Mouse (Mus musculus): ENCODE data around the gene Nop9. TPM values are rescaled to one million over a fixed set of nuclear protein-coding genes. Genes with fewer than 3 reads are reported as not detected.

The Nop9 gene
- 12.1 and 17.3 TPM in 2 replicates for total RNA-seq (2023)

GRCm38 (mm10) chr14:55745180-55745860 lies at the start of gene Nop9, which contains the start of gene Dhrs1:
TSS of gene Nop9 (plus strand) at chr14:55745693.
TSS of gene Dhrs1 (minus strand) at chr14:55745690.

DNA sequence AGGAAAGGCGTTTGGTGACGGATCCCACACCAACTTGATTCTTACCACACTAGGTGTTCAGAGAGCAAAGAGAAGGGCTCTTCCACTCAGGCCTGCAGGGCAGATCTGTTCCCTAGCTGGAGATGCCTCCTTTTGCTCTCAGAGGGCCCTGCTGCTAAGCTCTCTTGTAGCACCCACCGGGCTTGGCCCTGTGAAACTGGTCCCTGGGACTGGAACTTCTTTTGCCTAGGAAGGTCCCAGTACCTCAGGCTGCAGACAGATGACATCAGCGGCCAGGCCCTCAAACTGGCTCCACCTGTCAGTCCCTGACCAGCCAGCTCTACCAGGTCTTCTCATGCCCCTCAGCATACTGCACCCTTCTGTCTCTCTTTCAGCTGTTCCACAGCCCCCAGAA lies 31.8 kb upstream of the Nop9 start, which contains the start of gene Tgm1:
Gene Tgm1 (minus strand): TSS at position 198 of the 394 bp plus-strand sequence.

DNA sequence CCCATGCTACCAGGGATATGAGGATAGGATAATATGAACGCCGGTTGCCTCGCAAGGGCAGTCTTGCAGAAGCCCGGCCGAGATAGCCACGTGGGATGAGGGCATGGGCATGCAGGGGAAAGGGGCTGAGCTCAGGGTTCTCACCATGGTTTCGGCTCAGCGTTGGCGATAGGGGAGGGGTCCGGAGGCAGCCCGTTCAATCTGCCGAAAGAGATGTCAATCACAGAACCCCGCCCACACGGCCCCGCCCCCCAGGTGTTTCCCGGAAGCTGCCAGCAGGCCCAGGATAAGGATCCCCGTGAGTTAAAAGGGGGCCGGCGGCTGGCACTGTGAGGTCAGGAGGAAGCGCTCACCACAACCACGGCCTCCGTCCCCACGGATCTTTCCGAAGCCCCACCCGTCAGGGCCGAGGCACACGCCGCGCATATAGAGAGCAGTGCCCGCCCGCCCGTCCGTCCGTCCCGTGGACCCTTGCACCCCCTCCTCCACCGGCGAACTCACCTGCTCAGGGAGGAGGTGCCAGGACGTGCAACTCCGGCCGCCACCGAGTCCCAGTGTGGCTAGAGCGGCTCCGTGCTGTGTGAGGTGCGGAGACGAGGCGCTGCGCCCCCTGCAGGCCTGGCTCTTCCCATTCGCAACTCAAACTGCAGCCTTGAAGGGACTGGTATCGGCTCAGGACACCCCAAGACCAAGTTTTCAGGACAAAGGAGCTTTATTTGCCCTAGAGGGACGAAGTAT lies 23.6 kb upstream of the Nop9 start, which contains the start of gene Rabggta:
Gene Rabggta (minus strand): TSS at position 564 of the 738 bp plus-strand sequence.

DNA sequence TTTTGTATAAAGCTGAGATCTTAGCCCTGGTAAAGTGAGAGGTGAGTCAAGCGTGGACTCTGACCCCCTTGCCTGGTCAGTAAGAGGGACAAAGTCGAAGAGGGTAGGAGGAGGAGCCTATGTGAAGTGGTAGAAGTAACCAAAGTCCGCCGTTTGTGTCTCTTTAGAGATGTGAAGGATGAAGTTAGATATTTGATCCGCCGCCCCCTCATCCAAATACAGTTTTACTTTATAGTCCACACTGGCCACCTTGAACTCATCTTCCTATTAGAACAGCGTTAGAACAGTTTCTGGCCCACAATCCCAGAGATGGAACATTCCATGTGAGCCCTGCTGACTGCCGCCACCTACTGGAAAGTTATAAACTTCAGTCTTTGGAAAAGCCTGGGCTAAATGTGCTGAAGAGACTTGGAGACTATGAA lies 12.9 kb downstream of the Nop9 start, which contains the start of gene Cideb:
Gene Cideb (minus strand): TSS at position 96 of the 422 bp plus-strand sequence.

GRCm38 (mm10) chr14:55761163-55761562 lies 15.7 kb downstream of the Nop9 start, which contains the start of gene Ltb4r2:
TSS of gene Ltb4r2 (plus strand) at chr14:55761428.

GRCm38 (mm10) chr14:55765696-55766095 lies 20.2 kb downstream of the Nop9 start, which contains the start of gene Ltb4r1:
TSS of gene Ltb4r1 (plus strand) at chr14:55765962.

GRCm38 (mm10) chr14:55783958-55784235 lies 38.4 kb downstream of the Nop9 start, which contains the start of gene Adcy4:
TSS of gene Adcy4 (minus strand) at chr14:55784095.

GRCm38 (mm10) chr14:55788256-55789050 lies 43.0 kb downstream of the Nop9 start, which contains the start of gene Ripk3:
TSS of gene Ripk3 (minus strand) at chr14:55788865.

Other genes with a start within 250 kb of the Nop9 start
- not detected in 2 replicates for gene Cpne6, start 235.2 kb upstream of the Nop9 start, total RNA-seq (2023)
- not detected in 2 replicates for gene Nrl, start 220.7 kb upstream of the Nop9 start, total RNA-seq (2023)
- gene Pck2, start 205.4 kb upstream of the Nop9 start, total RNA-seq (2023), result 14.4 and 20.4 TPM in 2 replicates
- 44.0 and 53.0 TPM in 2 replicates for gene Dcaf11, start 185.7 kb upstream of the Nop9 start, total RNA-seq (2023)
- gene A730061H03Rik, start 185.3 kb upstream of the Nop9 start, total RNA-seq (2023), result 1.2 and 2.0 TPM in 2 replicates
- not detected in 2 replicates for gene Fitm1, start 170.1 kb upstream of the Nop9 start, total RNA-seq (2023)
- gene Psme1, start 167.6 kb upstream of the Nop9 start, total RNA-seq (2023), result 122 and 139 TPM in 2 replicates
- 1.5 and 1.8 TPM in 2 replicates for gene Emc9, start 160.4 kb upstream of the Nop9 start, total RNA-seq (2023)
- gene Psme2, start 154.6 kb upstream of the Nop9 start, total RNA-seq (2023), result 174 and 199 TPM in 2 replicates
- gene Rnf31, start 154.0 kb upstream of the Nop9 start, total RNA-seq (2023), result 49.9 and 68.0 TPM in 2 replicates
- 49.8 and 55.5 TPM in 2 replicates for gene Irf9, start 142.1 kb upstream of the Nop9 start, total RNA-seq (2023)
- gene Rec8, start 127.7 kb upstream of the Nop9 start, total RNA-seq (2023), result 0.22 TPM in 1 of 2 replicates, not detected in the other
- 10.0 and 12.5 TPM in 2 replicates for gene Ipo4, start 109.7 kb upstream of the Nop9 start, total RNA-seq (2023)
- 1.5 and 2.2 TPM in 2 replicates for gene Gm49378, start 107.8 kb upstream of the Nop9 start, total RNA-seq (2023)
- gene Tm9sf1, start 101.9 kb upstream of the Nop9 start, total RNA-seq (2023), result 29.1 and 33.0 TPM in 2 replicates
- gene Tssk4, start 95.5 kb upstream of the Nop9 start, total RNA-seq (2023), result 1.3 and 1.7 TPM in 2 replicates
- gene Mdp1, start 85.2 kb upstream of the Nop9 start, total RNA-seq (2023), result 9.4 and 11.2 TPM in 2 replicates
- gene Gmpr2, start 73.8 kb upstream of the Nop9 start, total RNA-seq (2023), result 12.0 and 12.3 TPM in 2 replicates
- 129 and 152 TPM in 2 replicates for gene Nedd8, start 73.6 kb upstream of the Nop9 start, total RNA-seq (2023)
- 47.7 and 63.8 TPM in 2 replicates for gene Tinf2, start 63.9 kb upstream of the Nop9 start, total RNA-seq (2023)
- 2.1 and 2.6 TPM in 2 replicates for gene Tgm1, start 31.8 kb upstream of the Nop9 start, total RNA-seq (2023)
- gene Rabggta, start 23.4 kb upstream of the Nop9 start, total RNA-seq (2023), result 23.7 and 38.4 TPM in 2 replicates
- 47.8 and 56.7 TPM in 2 replicates for gene Dhrs1, start within 50 bp of the Nop9 start, total RNA-seq (2023)
- 0.77 TPM in 1 of 2 replicates, not detected in the other for gene Cideb, start 12.8 kb downstream of the Nop9 start, total RNA-seq (2023)
- gene Ltb4r2, start 15.7 kb downstream of the Nop9 start, total RNA-seq (2023), result 0.43 and 1.0 TPM in 2 replicates
- gene Ltb4r1, start 20.3 kb downstream of the Nop9 start, total RNA-seq (2023), result 203 and 207 TPM in 2 replicates
- 0.63 TPM in 1 of 2 replicates, not detected in the other for gene Adcy4, start 38.4 kb downstream of the Nop9 start, total RNA-seq (2023)
- gene Ripk3, start 43.2 kb downstream of the Nop9 start, total RNA-seq (2023), result 42.5 and 50.7 TPM in 2 replicates
- gene Nfatc4, start 77.5 kb downstream of the Nop9 start, total RNA-seq (2023), result not detected in 2 replicates
- 1.1 and 3.0 TPM in 2 replicates for gene Nynrin, start 108.3 kb downstream of the Nop9 start, total RNA-seq (2023)
- gene Cbln3, start 138.7 kb downstream of the Nop9 start, total RNA-seq (2023), result 0.48 and 0.54 TPM in 2 replicates
- gene Khnyn, start 139.3 kb downstream of the Nop9 start, total RNA-seq (2023), result 107 and 146 TPM in 2 replicates
- gene Sdr39u1, start 154.6 kb downstream of the Nop9 start, total RNA-seq (2023), result 1.9 and 2.2 TPM in 2 replicates
- not detected in 2 replicates for gene Cma1, start 199.0 kb downstream of the Nop9 start, total RNA-seq (2023)
- gene Cma2, start 205.3 kb downstream of the Nop9 start, total RNA-seq (2023), result not detected in 2 replicates

Measured in neutrophil, adult 65 days (primary cell).